Mouse (Mus musculus): Measurements from ENCODE around the gene Gm9736. TPM values are rescaled to one million over a fixed set of nuclear protein-coding genes. Genes with fewer than 3 reads are reported as not detected.

Gene Gm9736
- polyA plus RNA-seq, 1 experiment from 2014 or later: not detected

Other genes starting within 250 kb of the Gm9736 start
- gene Fam207a, start 235.6 kb downstream of the Gm9736 start, polyA plus RNA-seq (2014; fragmentation: Nextera tagmentation; extraction: Ambion mirVana): 23.0 TPM in 2 replicates
- 1.5 and 2.4 TPM in 2 replicates for gene Itgb2, start 221.1 kb downstream of the Gm9736 start, polyA plus RNA-seq (2014; fragmentation: Nextera tagmentation; extraction: Ambion mirVana)
- gene Pttg1ip, start 169.6 kb downstream of the Gm9736 start, polyA plus RNA-seq (2014; fragmentation: Nextera tagmentation; extraction: Ambion mirVana): 128 and 133 TPM in 2 replicates
- 144 and 156 TPM in 2 replicates for gene Sumo3, start 145.3 kb downstream of the Gm9736 start, polyA plus RNA-seq (2014; fragmentation: Nextera tagmentation; extraction: Ambion mirVana)
- gene Gm49325, start 145.2 kb downstream of the Gm9736 start, polyA plus RNA-seq (2014; fragmentation: Nextera tagmentation; extraction: Ambion mirVana): 2.9 TPM in 1 of 2 replicates, not detected in the other
- gene Ube2g2, start 129.1 kb downstream of the Gm9736 start, polyA plus RNA-seq (2014; fragmentation: Nextera tagmentation; extraction: Ambion mirVana): 50.4 and 53.0 TPM in 2 replicates
- gene Tspear, start 64.8 kb downstream of the Gm9736 start, polyA plus RNA-seq (2014; fragmentation: Nextera tagmentation; extraction: Ambion mirVana): 0.09 TPM in 1 of 2 replicates, not detected in the other
- gene Gm19402, start 60.6 kb downstream of the Gm9736 start, polyA plus RNA-seq (2014; fragmentation: Nextera tagmentation; extraction: Ambion mirVana): not detected in 2 replicates
- not detected in 2 replicates for gene Gm9508, start 54.1 kb downstream of the Gm9736 start, polyA plus RNA-seq (2014; fragmentation: Nextera tagmentation; extraction: Ambion mirVana)
- not detected in 2 replicates for gene Gm10272, start 44.7 kb downstream of the Gm9736 start, polyA plus RNA-seq (2014; fragmentation: Nextera tagmentation; extraction: Ambion mirVana)
- gene Gm10024, start 39.9 kb downstream of the Gm9736 start, polyA plus RNA-seq (2014; fragmentation: Nextera tagmentation; extraction: Ambion mirVana): not detected in 2 replicates
- gene Gm10142, start 35.5 kb downstream of the Gm9736 start, polyA plus RNA-seq (2014; fragmentation: Nextera tagmentation; extraction: Ambion mirVana): not detected in 2 replicates
- not detected in 2 replicates for gene Krtap12-1, start 30.8 kb downstream of the Gm9736 start, polyA plus RNA-seq (2014; fragmentation: Nextera tagmentation; extraction: Ambion mirVana)
- gene Gm10100, start 24.9 kb downstream of the Gm9736 start, polyA plus RNA-seq (2014; fragmentation: Nextera tagmentation; extraction: Ambion mirVana): not detected in 2 replicates
- gene Gm18596, start 8.7 kb downstream of the Gm9736 start, polyA plus RNA-seq (2014; fragmentation: Nextera tagmentation; extraction: Ambion mirVana): not detected in 2 replicates
- not detected in 2 replicates for gene Gm3233, start 8.3 kb upstream of the Gm9736 start, polyA plus RNA-seq (2014; fragmentation: Nextera tagmentation; extraction: Ambion mirVana)
- not detected in 2 replicates for gene Gm3238, start 20.0 kb upstream of the Gm9736 start, polyA plus RNA-seq (2014; fragmentation: Nextera tagmentation; extraction: Ambion mirVana)
- gene Gm7138, start 25.6 kb upstream of the Gm9736 start, polyA plus RNA-seq (2014; fragmentation: Nextera tagmentation; extraction: Ambion mirVana): not detected in 2 replicates
- gene Gm3250, start 31.2 kb upstream of the Gm9736 start, polyA plus RNA-seq (2014; fragmentation: Nextera tagmentation; extraction: Ambion mirVana): not detected in 2 replicates
- not detected in 2 replicates for gene Gm7137, start 36.8 kb upstream of the Gm9736 start, polyA plus RNA-seq (2014; fragmentation: Nextera tagmentation; extraction: Ambion mirVana)
- gene Gm9639, start 43.7 kb upstream of the Gm9736 start, polyA plus RNA-seq (2014; fragmentation: Nextera tagmentation; extraction: Ambion mirVana): not detected in 2 replicates
- gene Gm19668, start 47.8 kb upstream of the Gm9736 start, polyA plus RNA-seq (2014; fragmentation: Nextera tagmentation; extraction: Ambion mirVana): not detected in 2 replicates
- gene Gm9507, start 60.5 kb upstream of the Gm9736 start, polyA plus RNA-seq (2014; fragmentation: Nextera tagmentation; extraction: Ambion mirVana): not detected in 2 replicates
- gene Gm2696, start 63.3 kb upstream of the Gm9736 start, polyA plus RNA-seq (2014; fragmentation: Nextera tagmentation; extraction: Ambion mirVana): not detected in 2 replicates
- not detected in 2 replicates for gene Krtap10-4, start 75.7 kb upstream of the Gm9736 start, polyA plus RNA-seq (2014; fragmentation: Nextera tagmentation; extraction: Ambion mirVana)
- not detected in 2 replicates for gene Krtap10-10, start 84.6 kb upstream of the Gm9736 start, polyA plus RNA-seq (2014; fragmentation: Nextera tagmentation; extraction: Ambion mirVana)
- gene Gm36176, start 95.4 kb upstream of the Gm9736 start, polyA plus RNA-seq (2014; fragmentation: Nextera tagmentation; extraction: Ambion mirVana): not detected in 2 replicates
- not detected in 2 replicates for gene Gm10318, start 101.5 kb upstream of the Gm9736 start, polyA plus RNA-seq (2014; fragmentation: Nextera tagmentation; extraction: Ambion mirVana)
- not detected in 2 replicates for gene Gm3285, start 110.6 kb upstream of the Gm9736 start, polyA plus RNA-seq (2014; fragmentation: Nextera tagmentation; extraction: Ambion mirVana)
- gene Lrrc3, start 151.2 kb upstream of the Gm9736 start, polyA plus RNA-seq (2014; fragmentation: Nextera tagmentation; extraction: Ambion mirVana): 1.2 and 1.3 TPM in 2 replicates
- 0.07 and 0.51 TPM in 2 replicates for gene Trpm2, start 219.2 kb upstream of the Gm9736 start, polyA plus RNA-seq (2014; fragmentation: Nextera tagmentation; extraction: Ambion mirVana)
- gene 1810043G02Rik, start 227.2 kb upstream of the Gm9736 start, polyA plus RNA-seq (2014; fragmentation: Nextera tagmentation; extraction: Ambion mirVana): 18.6 and 21.1 TPM in 2 replicates